13 mouse cellular contexts compared by ENCODE assay signal in the genomic region with DNA sequence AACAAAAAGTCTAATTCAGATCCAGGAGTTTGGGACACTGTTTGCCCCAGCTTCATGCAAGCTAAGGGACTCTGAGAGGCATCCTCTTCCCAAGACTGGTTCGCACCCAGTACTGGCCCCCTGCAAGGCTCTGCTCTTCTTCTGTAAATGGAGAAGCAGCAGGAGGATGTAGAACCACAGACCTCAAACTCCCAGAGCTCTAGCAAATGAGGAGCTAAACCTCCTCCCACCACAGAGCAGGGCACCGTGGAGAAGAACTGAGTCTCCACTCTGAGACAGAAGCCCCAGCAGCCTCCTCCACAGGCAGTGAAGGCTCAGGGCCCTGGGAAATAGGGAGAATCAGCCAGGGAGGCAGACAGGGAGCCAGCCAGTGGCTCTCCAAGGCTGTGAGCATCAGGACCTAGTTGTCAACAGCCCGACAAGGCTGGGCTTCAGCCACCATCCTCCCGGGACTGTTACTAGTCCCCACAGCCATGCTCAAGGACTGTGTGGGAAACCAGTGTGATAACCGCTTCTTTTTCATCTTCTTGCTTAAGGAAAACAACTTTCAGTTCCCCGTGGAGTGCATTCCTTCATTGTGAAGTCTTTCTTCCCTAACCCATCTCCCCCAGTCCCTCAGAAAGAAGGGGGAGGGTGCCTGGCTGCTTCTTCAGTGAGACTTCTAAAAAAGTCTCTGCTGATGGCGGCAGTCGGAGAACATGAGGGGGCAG. TPM values are rescaled to one million over a fixed set of nuclear protein-coding genes. Genes with fewer than 3 reads are reported as not detected.
DNase-seq lines count a peak whose midpoint lies in the region; ATAC-seq and TF ChIP-seq lines count a peak whose summit lies in the region.
"Had no signal": no experiment of that assay in that cellular context is flagged by ENCODE, and none has a peak within 500 bp of the region (broad histone marks: within the 10 kb centered on the region; RNA-seq: fewer than 3 reads in every experiment).

No protein-coding gene starts in this region.

- H3K36me3 ChIP-seq in lung, embryonic 16.5 days (ENCODE audit: control insufficient read depth, insufficient read depth, low read length): no peaks in the 10 kb centered on the region
- no peaks in the 10 kb centered on the region for H3K36me3 ChIP-seq in heart, embryonic 16.5 days (ENCODE audit: control insufficient read depth, insufficient read depth)
- no peaks in the 10 kb centered on the region for H3K36me3 ChIP-seq in limb, embryonic 15.5 days
- H3K36me3 ChIP-seq: hindbrain, embryonic 15.5 days; liver, embryonic 15.5 days had no signal

- no peak overlapping the region for H3K4me3 ChIP-seq in lung, embryonic 16.5 days (ENCODE audit: low read length)
- H3K4me3 ChIP-seq in embryonic fibroblast, embryonic 13.5 days (ENCODE audit: insufficient read depth, low read length): no peak overlapping the region
- H3K4me3 ChIP-seq in heart, embryonic 16.5 days (ENCODE audit: low read length): no peak overlapping the region
- H3K4me3 ChIP-seq in limb, embryonic 15.5 days: no peak overlapping the region
- H3K4me3 ChIP-seq: hindbrain, embryonic 15.5 days; liver, embryonic 15.5 days; myocyte had no signal

- peaks cover 73% of the 10 kb centered on the region for H3K4me1 ChIP-seq in lung, embryonic 16.5 days (replicated peaks; ENCODE audit: control insufficient read depth, insufficient read depth, low read length)
- peaks cover 6% of the 10 kb centered on the region; the same call in 1 of the 2 replicates for H3K4me1 ChIP-seq in embryonic fibroblast, embryonic 13.5 days (ENCODE audit: control insufficient read depth, insufficient read depth, low read length)
- peaks cover 63% of the 10 kb centered on the region for H3K4me1 ChIP-seq in heart, embryonic 16.5 days (ENCODE audit: control insufficient read depth, insufficient read depth, low read length)
- H3K4me1 ChIP-seq in limb, embryonic 15.5 days: peaks cover 82% of the 10 kb centered on the region

- H3K9ac ChIP-seq in lung, embryonic 16.5 days (ENCODE audit: low read length): peak overlapping the region; percentile 37
- H3K9ac ChIP-seq in heart, embryonic 16.5 days (ENCODE audit: low read length): 0 out of 2 replicates have a peak overlapping the region, but pooled peaks have one; percentile 6
- H3K9ac ChIP-seq in limb, embryonic 15.5 days: no peak overlapping the region
- H3K9ac ChIP-seq: hindbrain, embryonic 15.5 days; liver, embryonic 15.5 days had no signal

- no peaks in the 10 kb centered on the region for H3K27me3 ChIP-seq in lung, embryonic 16.5 days (ENCODE audit: control insufficient read depth, insufficient read depth, low read depth, low read length)
- H3K27me3 ChIP-seq in heart, embryonic 16.5 days (ENCODE audit: control insufficient read depth, insufficient read depth, low read length): no peaks in the 10 kb centered on the region
- H3K27me3 ChIP-seq in limb, embryonic 15.5 days: peaks cover 15% of the 10 kb centered on the region; the same call in 1 of the 2 replicates

- ATAC-seq in lung, embryonic 16.5 days (ENCODE audit: low read depth): no peak
- ATAC-seq in heart, embryonic 16.5 days (replicated peaks; ENCODE audit: extremely low read depth, insufficient read depth, low FRiP score): peak; percentile 30; the same call in 1 of the 2 replicates
- ATAC-seq in limb, embryonic 15.5 days (ENCODE audit: insufficient number of reproducible peaks, low FRiP score, low TSS enrichment, low read depth): no peak

- TF ChIP-seq POLR2A in embryonic fibroblast, embryonic 13.5 days (IDR thresholded peaks at IDR 0.05; ENCODE audit: low read depth, low read length): no peak

- H3K27ac ChIP-seq in lung, embryonic 16.5 days (ENCODE audit: low read length): peak overlapping the region; percentile 64
- H3K27ac ChIP-seq in embryonic fibroblast, embryonic 13.5 days (ENCODE audit: insufficient read depth, low read length): peak overlapping the region; percentile 7
- peak overlapping the region; percentile 3 for H3K27ac ChIP-seq in heart, embryonic 16.5 days (ENCODE audit: low read length)
- H3K27ac ChIP-seq in limb, embryonic 15.5 days: peak overlapping the region; percentile 66
- H3K27ac ChIP-seq: hindbrain, embryonic 15.5 days; liver, embryonic 15.5 days had no signal

- 19% methylated on average over 8 of the region's 8 CpGs for WGBS in lung, embryonic 16.5 days
- 20% methylated on average over 8 of the region's 8 CpGs for WGBS in heart, embryonic 16.5 days
- WGBS in limb, embryonic 15.5 days: 30% methylated on average over 8 of the region's 8 CpGs

- TF ChIP-seq CTCF in embryonic fibroblast, embryonic 13.5 days (IDR thresholded peaks at IDR 0.05; ENCODE audit: borderline replicate concordance, insufficient read depth, low read length): no peak

- no peak for DNase-seq in lung, postnatal 25 days (ENCODE audit: low spot score)
- DNase-seq in urinary bladder, postnatal 25 days (ENCODE audit: low spot score): no peak
- DNase-seq in kidney, postnatal 36 days: no peak
- no peak for DNase-seq in thymus, postnatal 4 days
- DNase-seq: cerebellum, adult 2 months; right cerebral cortex, postnatal 4 days had no signal

- H3K9me3 ChIP-seq in lung, embryonic 16.5 days (ENCODE audit: control insufficient read depth, low read length): no peaks in the 10 kb centered on the region
- no peaks in the 10 kb centered on the region for H3K9me3 ChIP-seq in heart, embryonic 16.5 days (replicated peaks; ENCODE audit: control insufficient read depth, low read length)
- no peaks in the 10 kb centered on the region for H3K9me3 ChIP-seq in limb, embryonic 15.5 days
- H3K9me3 ChIP-seq: hindbrain, embryonic 15.5 days; liver, embryonic 15.5 days had no signal

- H3K4me2 ChIP-seq in lung, embryonic 16.5 days (ENCODE audit: low read depth, low read length): peak overlapping the region; percentile 8; the same call in 1 of the 2 replicates
- H3K4me2 ChIP-seq in heart, embryonic 16.5 days (ENCODE audit: low read depth, low read length): no peak overlapping the region
- H3K4me2 ChIP-seq in limb, embryonic 15.5 days: 0 out of 2 replicates have a peak overlapping the region, but pooled peaks have one; percentile 3
- H3K4me2 ChIP-seq: hindbrain, embryonic 15.5 days; liver, embryonic 15.5 days had no signal

RNA-seq across cellular contexts. Expression of a gene that starts 5.9 kb away (rescaled TPM):
- polyA plus RNA-seq in lung, embryonic 16.5 days (2015; fragmentation: Nextera tagmentation; extraction: Ambion mirVana): 32.2 and 35.3 TPM in 2 replicates
- 14.0 and 16.2 TPM in 2 replicates for polyA plus RNA-seq in embryonic fibroblast, embryonic 13.5 days (2011; ENCODE audit: insufficient read length, low read depth, missing spikeins)
- 14.5 and 17.0 TPM in 2 replicates for polyA plus RNA-seq in heart, embryonic 16.5 days (2015; fragmentation: Nextera tagmentation; extraction: Ambion mirVana)
- 17.0 and 20.2 TPM in 2 replicates for polyA plus RNA-seq in limb, embryonic 15.5 days (2015; fragmentation: Nextera tagmentation; extraction: Ambion mirVana)

Comparison
In these comparisons a context has a peak if more than half of its experiments do, and no peak if none do; other contexts are left out.
1. H3K27ac ChIP-seq: peak in every context shown above with its lines; median percentile 66 in limb, embryonic 15.5 days; 64 in lung, embryonic 16.5 days; 7 in embryonic fibroblast, embryonic 13.5 days; 3 in heart, embryonic 16.5 days.